Mouse (Mus musculus): ENCODE measurements at regions not wholly inside any gene's neighbourhood (a gene's known extent, or its start where the extent isn't known, plus 50 kb on each side); places are given as distances from the start of the nearest gene placed in this dataset. TPM values are rescaled to one million over a fixed set of nuclear protein-coding genes. Genes with fewer than 3 reads are reported as not detected.

- Histone ChIP-seq H3K27ac (no peak overlapping the region), H3K4me2 (no peak overlapping the region), H3K4me3 (replicated peaks) (no peak overlapping the region), H3K9me3 (no peaks in the 10 kb centered on the region), H3K9ac (replicated peaks) (no peak overlapping the region), H3K36me3 (no peaks in the 10 kb centered on the region), H3K4me1 (replicated peaks) (no peaks in the 10 kb centered on the region), H3K27me3 (peaks cover 15% of the 10 kb centered on the region)
- 73% methylated on average over 3 of the region's 3 CpGs for whole genome bisulfite sequencing
- no peak for ATAC-seq (ENCODE audit: insufficient number of reproducible peaks, insufficient read depth, low FRiP score, low TSS enrichment, low read depth)
These were observed 153.2 kb upstream of the Cypt2 start for GRCm38 (mm10) chrX:105346420-105346819.

DNA sequence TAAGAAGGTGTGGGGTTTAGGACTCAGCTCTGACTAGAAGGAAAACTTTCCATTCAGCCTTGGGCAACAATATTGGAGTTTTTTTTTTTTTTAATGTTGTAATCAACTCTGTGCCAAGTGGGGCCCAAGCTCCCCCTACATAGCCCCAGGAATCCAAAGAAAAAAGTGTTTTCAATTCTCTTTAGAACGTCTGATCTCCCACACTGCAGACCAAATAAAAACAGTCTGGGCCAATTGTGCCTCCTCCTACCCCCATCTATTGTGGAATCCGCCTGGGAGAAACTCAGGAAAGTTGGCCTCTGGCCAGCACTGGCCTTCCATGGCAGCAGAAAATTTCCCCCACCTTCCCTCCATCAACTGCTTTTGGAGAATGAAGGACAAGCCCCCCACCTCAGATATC, 133.3 kb upstream of the Cypt2 start:
- ATAC-seq (ENCODE audit: insufficient number of reproducible peaks, insufficient read depth, low FRiP score, low TSS enrichment, low read depth), result no peak
- H3K4me1 ChIP-seq (replicated peaks), result no peaks in the 10 kb centered on the region
- 40% methylated on average over 2 of the region's 2 CpGs for WGBS
- H3K27ac ChIP-seq, result no peak overlapping the region
- H3K4me2 ChIP-seq, result no peak overlapping the region
- H3K4me3 ChIP-seq (replicated peaks), result no peak overlapping the region
- no peaks in the 10 kb centered on the region for H3K9me3 ChIP-seq
- peaks cover 23% of the 10 kb centered on the region for H3K27me3 ChIP-seq
- H3K36me3 ChIP-seq, result no peaks in the 10 kb centered on the region
- no peak overlapping the region for H3K9ac ChIP-seq (replicated peaks)

GRCm38 (mm10) chrX:105367979-105368378, 131.6 kb upstream of the Cypt2 start:
- Histone ChIP-seq H3K9me3 (no peaks in the 10 kb centered on the region), H3K4me1 (replicated peaks) (no peaks in the 10 kb centered on the region), H3K27ac (no peak overlapping the region), H3K36me3 (no peaks in the 10 kb centered on the region), H3K4me3 (replicated peaks) (no peak overlapping the region), H3K9ac (replicated peaks) (no peak overlapping the region), H3K27me3 (peaks cover 26% of the 10 kb centered on the region), H3K4me2 (no peak overlapping the region)
- ATAC-seq (ENCODE audit: insufficient number of reproducible peaks, insufficient read depth, low FRiP score, low TSS enrichment, low read depth), result no peak
- WGBS, result 69% methylated on average over 2 of the region's 2 CpGs

DNA sequence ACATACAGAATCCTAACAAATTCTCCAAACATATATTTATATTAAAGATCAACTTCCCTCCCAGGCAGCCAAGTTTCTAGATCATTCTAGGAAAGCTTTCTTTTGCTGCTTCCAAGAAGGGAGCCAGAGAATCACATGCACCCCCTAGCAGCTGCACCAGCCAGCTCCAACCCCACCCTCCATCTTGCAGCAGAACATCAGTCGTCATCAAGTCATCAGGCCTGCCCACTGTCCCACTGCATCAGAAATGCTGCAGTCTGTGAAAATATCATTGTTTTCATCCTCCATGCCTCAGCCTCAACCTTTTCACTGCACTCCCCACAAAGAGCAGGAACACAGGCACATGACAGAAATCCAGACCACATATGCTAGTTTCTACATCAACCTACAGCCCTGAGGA, 109.1 kb upstream of the Cypt2 start:
- WGBS, result 81% methylated on average over 1 of the region's 1 CpGs

DNA sequence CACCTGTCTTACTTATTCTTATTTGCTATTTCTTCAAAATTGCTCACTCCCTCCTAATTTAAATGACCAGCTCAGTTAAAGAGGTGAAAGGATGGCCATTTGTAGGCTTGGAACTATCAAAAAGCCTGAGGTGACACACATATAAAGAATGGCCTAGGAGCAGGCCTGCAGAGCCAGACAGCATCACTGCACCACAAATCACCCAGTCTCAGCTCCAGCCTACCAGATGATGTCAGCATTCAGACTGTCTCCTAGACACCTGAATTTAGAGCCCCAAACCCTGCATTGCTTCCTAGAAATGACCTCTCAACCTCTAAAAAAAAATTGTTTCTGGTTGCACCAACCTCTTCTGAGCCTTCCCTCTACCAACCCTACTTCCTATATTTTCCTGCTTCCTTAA, 108.5 kb upstream of the Cypt2 start:
- Histone ChIP-seq H3K4me3 (replicated peaks) (no peak overlapping the region), H3K4me1 (replicated peaks) (no peaks in the 10 kb centered on the region), H3K27ac (no peak overlapping the region), H3K27me3 (peaks cover 47% of the 10 kb centered on the region), H3K9me3 (no peaks in the 10 kb centered on the region), H3K9ac (replicated peaks) (no peak overlapping the region), H3K36me3 (no peaks in the 10 kb centered on the region), H3K4me2 (peak overlapping the region; percentile 27; the same call in 1 of the 2 replicates)
- ATAC-seq (ENCODE audit: insufficient number of reproducible peaks, insufficient read depth, low FRiP score, low TSS enrichment, low read depth), result no peak

More for the DNA sequence above, 109.1 kb upstream of the Cypt2 start:
- no peak for ATAC-seq (ENCODE audit: insufficient number of reproducible peaks, insufficient read depth, low FRiP score, low TSS enrichment, low read depth)
- Histone ChIP-seq H3K9ac (replicated peaks) (no peak overlapping the region), H3K27ac (no peak overlapping the region), H3K4me2 (no peak overlapping the region), H3K36me3 (no peaks in the 10 kb centered on the region), H3K4me3 (replicated peaks) (no peak overlapping the region), H3K4me1 (replicated peaks) (no peaks in the 10 kb centered on the region), H3K27me3 (peaks cover 47% of the 10 kb centered on the region), H3K9me3 (no peaks in the 10 kb centered on the region)

- Histone ChIP-seq H3K27me3 (peaks cover 47% of the 10 kb centered on the region), H3K4me1 (replicated peaks) (no peaks in the 10 kb centered on the region), H3K27ac (no peak overlapping the region), H3K9me3 (no peaks in the 10 kb centered on the region), H3K4me3 (replicated peaks) (no peak overlapping the region), H3K36me3 (no peaks in the 10 kb centered on the region), H3K9ac (replicated peaks) (no peak overlapping the region), H3K4me2 (peak overlapping the region; percentile 27)
- ATAC-seq (ENCODE audit: insufficient number of reproducible peaks, insufficient read depth, low FRiP score, low TSS enrichment, low read depth), result no peak
- 21% methylated on average over 8 of the region's 8 CpGs for WGBS
These were observed 107.7 kb upstream of the Cypt2 start for GRCm38 (mm10) chrX:105391680-105392462.

DNA sequence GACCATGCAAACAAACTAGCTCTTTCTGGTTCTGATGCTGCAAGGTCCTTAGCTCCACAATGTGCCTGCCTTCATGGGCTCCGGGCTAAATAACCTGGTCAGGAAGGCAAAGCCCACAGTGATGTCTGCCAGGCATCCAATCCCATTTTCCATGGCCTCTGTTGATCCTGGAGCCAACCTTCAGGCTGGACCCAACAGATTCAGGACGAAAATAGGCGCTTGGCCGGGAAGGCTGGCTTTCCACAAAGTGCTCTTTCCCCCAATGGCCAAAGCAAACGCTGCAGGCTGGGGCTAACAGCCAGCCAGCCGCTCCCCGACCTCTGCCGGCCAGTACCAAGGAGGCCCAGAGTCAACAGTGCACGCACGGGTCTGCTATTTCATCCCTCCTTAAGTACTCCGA, 106.3 kb upstream of the Cypt2 start:
- H3K36me3 ChIP-seq, result no peaks in the 10 kb centered on the region

GRCm38 (mm10) chrX:105413351-105413750, 86.2 kb upstream of the Cypt2 start:
- no peak overlapping the region for H3K4me2 ChIP-seq
- H3K9ac ChIP-seq (replicated peaks), result no peak overlapping the region
- ATAC-seq (ENCODE audit: insufficient number of reproducible peaks, insufficient read depth, low FRiP score, low TSS enrichment, low read depth), result no peak
- WGBS, result 69% methylated on average over 5 of the region's 5 CpGs
- no peak overlapping the region for H3K27ac ChIP-seq
- peaks cover 9% of the 10 kb centered on the region; the same call in 1 of the 2 replicates for H3K27me3 ChIP-seq
- H3K9me3 ChIP-seq, result no peaks in the 10 kb centered on the region
- no peak overlapping the region for H3K4me3 ChIP-seq (replicated peaks)
- no peaks in the 10 kb centered on the region for H3K4me1 ChIP-seq (replicated peaks)
- no peaks in the 10 kb centered on the region for H3K36me3 ChIP-seq

More for the DNA sequence above, 106.3 kb upstream of the Cypt2 start:
- peaks cover 37% of the 10 kb centered on the region for H3K27me3 ChIP-seq
- H3K9ac ChIP-seq (replicated peaks), result no peak overlapping the region
- no peak overlapping the region for H3K4me2 ChIP-seq
- ATAC-seq (ENCODE audit: insufficient number of reproducible peaks, insufficient read depth, low FRiP score, low TSS enrichment, low read depth), result no peak
- H3K4me3 ChIP-seq (replicated peaks), result no peak overlapping the region
- H3K27ac ChIP-seq, result no peak overlapping the region
- WGBS, result 45% methylated on average over 11 of the region's 11 CpGs
- no peaks in the 10 kb centered on the region for H3K4me1 ChIP-seq (replicated peaks)
- no peaks in the 10 kb centered on the region for H3K9me3 ChIP-seq

DNA sequence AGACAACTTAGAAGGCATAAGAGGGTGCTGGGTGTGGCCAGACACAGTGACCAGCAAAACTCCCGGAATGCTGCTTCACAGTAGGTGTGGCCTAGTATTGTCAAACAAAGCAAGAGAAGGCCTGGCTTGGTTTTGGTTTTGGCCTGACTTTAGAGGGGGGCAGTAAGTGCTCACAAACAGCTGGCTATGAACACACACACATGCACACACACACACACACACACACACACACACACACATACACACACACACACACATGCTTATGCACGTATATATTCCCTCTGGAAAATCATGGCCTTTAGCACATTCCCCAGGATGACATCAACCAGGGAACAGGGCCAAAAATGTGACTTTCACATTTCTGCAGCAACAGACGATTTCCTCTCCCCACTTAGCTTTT, 78.6 kb upstream of the Cypt2 start:
- no peaks in the 10 kb centered on the region for H3K36me3 ChIP-seq
- H3K9ac ChIP-seq (replicated peaks), result no peak overlapping the region
- H3K4me1 ChIP-seq (replicated peaks), result no peaks in the 10 kb centered on the region
- H3K27ac ChIP-seq, result no peak overlapping the region
- no peaks in the 10 kb centered on the region for H3K9me3 ChIP-seq
- no peak overlapping the region for H3K4me2 ChIP-seq
- no peak overlapping the region for H3K4me3 ChIP-seq (replicated peaks)
- WGBS, result 57% methylated on average over 3 of the region's 3 CpGs
- peaks cover 6% of the 10 kb centered on the region for H3K27me3 ChIP-seq
- no peak for ATAC-seq (ENCODE audit: insufficient number of reproducible peaks, insufficient read depth, low FRiP score, low TSS enrichment, low read depth)

MicroRNA genes in the stretch of these regions (microRNA counts, 519-probe panel; counts per million panel counts)
- not detected for microRNA mmu-miR-325

Small RNA genes in the stretch of these regions (microRNA-seq; reads per million reads assigned to microRNA genes)
- 80.4 reads per million, percentile 49 among the genes with 10 or more reads in this experiment for gene Mir325
